Mouse (Mus musculus) gastrocnemius, postnatal 36 days (tissue): ENCODE data around the gene Egfl7. TPM values are rescaled to one million over a fixed set of nuclear protein-coding genes. Genes with fewer than 3 reads are reported as not detected.

ENCODE experiments used
- DNase-seq, 2 experiments: peaks; one replicate each; pipeline ENCODE4 v3.0.0; 2022
- intact Hi-C: fragments of 180-260 bp; cut with DNase I; formaldehyde crosslinking; loops from one replicate; pipeline ENCODE4 v1.15.1; 2025
- total RNA-seq, 2 experiments: library from RNA; stranded (reverse); gene quantifications; 2 replicates each; pipeline ENCODE4 v1.2.3; 2021

The Egfl7 gene
- total RNA-seq, 2 experiments from 2014 or later = 50.0 to 62.2 TPM

GRCm38 (mm10) chr2:26590962-26591361 lies 11.1 kb downstream of the Egfl7 start:
- DNase-seq = no peak

GRCm38 (mm10) chr2:26591416-26591815 lies 11.6 kb downstream of the Egfl7 start:
- DNase-seq = no peak
- intact Hi-C loops = no loop called here

More at GRCm38 (mm10) chr2:26590962-26591361, 11.1 kb downstream of the Egfl7 start:
- intact Hi-C loops = no loop called here

- intact Hi-C loops = no loop called here
These were observed 13.6 kb downstream of the Egfl7 start for GRCm38 (mm10) chr2:26593211-26594021.

GRCm38 (mm10) chr2:26594022-26594346 lies 14.2 kb downstream of the Egfl7 start:
- intact Hi-C loops = no loop called here
- peak in 1 of 2 experiments; percentile 54 for DNase-seq

More at GRCm38 (mm10) chr2:26593211-26594021, 13.6 kb downstream of the Egfl7 start:
- no peak for DNase-seq

- DNase-seq = no peak
- intact Hi-C loops = no loop called here
These were observed 14.7 kb downstream of the Egfl7 start for GRCm38 (mm10) chr2:26594461-26594933.

GRCm38 (mm10) chr2:26594934-26595724 lies 15.3 kb downstream of the Egfl7 start:
- intact Hi-C loops = loop anchor here (5.0 kb wide), 1 partner anchor 42 kb away; no protein-coding TSS in a partner anchor
- DNase-seq = no peak

GRCm38 (mm10) chr2:26595725-26596435 lies 16.1 kb downstream of the Egfl7 start:
- no peak for DNase-seq
- intact Hi-C loops = loop anchor here (5.0 kb wide), 1 partner anchor 41 kb away; no protein-coding TSS in a partner anchor

GRCm38 (mm10) chr2:26596898-26597297 lies 17.1 kb downstream of the Egfl7 start:
- intact Hi-C loops = loop anchor here (5.0 kb wide), 1 partner anchor 40 kb away; no protein-coding TSS in a partner anchor
- no peak for DNase-seq

GRCm38 (mm10) chr2:26597810-26598209 lies 18.0 kb downstream of the Egfl7 start:
- intact Hi-C loops = loop anchor here (5.0 kb wide), 1 partner anchor 39 kb away; no protein-coding TSS in a partner anchor
- no peak for DNase-seq

- DNase-seq = no peak
- intact Hi-C loops = loop anchor here (5.0 kb wide), 1 partner anchor 39 kb away; no protein-coding TSS in a partner anchor
These were observed 18.6 kb downstream of the Egfl7 start for GRCm38 (mm10) chr2:26598462-26598861.

GRCm38 (mm10) chr2:26599965-26600364 lies 20.2 kb downstream of the Egfl7 start:
- DNase-seq = no peak

GRCm38 (mm10) chr2:26600664-26601063 lies 20.9 kb downstream of the Egfl7 start:
- no peak for DNase-seq
- intact Hi-C loops = no loop called here

More at GRCm38 (mm10) chr2:26599965-26600364, 20.2 kb downstream of the Egfl7 start:
- intact Hi-C loops = loop anchor here (5.0 kb wide), 1 partner anchor 37 kb away; no protein-coding TSS in a partner anchor

- intact Hi-C loops = no loop called here
- DNase-seq = no peak
These were observed 21.8 kb downstream of the Egfl7 start for GRCm38 (mm10) chr2:26601595-26601994.

GRCm38 (mm10) chr2:26602631-26603030 lies 22.8 kb downstream of the Egfl7 start:
- intact Hi-C loops = no loop called here
- DNase-seq = no peak

GRCm38 (mm10) chr2:26603159-26603558 lies 23.3 kb downstream of the Egfl7 start:
- intact Hi-C loops = no loop called here
- no peak for DNase-seq

- peak; percentile 61 to 67 for DNase-seq
- intact Hi-C loops = no loop called here
These were observed 24.2 kb downstream of the Egfl7 start, which contains the start of gene Agpat2 for GRCm38 (mm10) chr2:26603720-26604671. TSS of gene Agpat2 (minus strand) at chr2:26604417.

GRCm38 (mm10) chr2:26605331-26605730 lies 25.5 kb downstream of the Egfl7 start:
- DNase-seq = no peak

GRCm38 (mm10) chr2:26606579-26606978 lies 26.8 kb downstream of the Egfl7 start:
- DNase-seq = no peak
- intact Hi-C loops = no loop called here

More at GRCm38 (mm10) chr2:26605331-26605730, 25.5 kb downstream of the Egfl7 start:
- intact Hi-C loops = no loop called here
